Mouse (Mus musculus) midbrain, postnatal 0 days (tissue): ENCODE results near the gene Cdc37. TPM values are rescaled to one million over a fixed set of nuclear protein-coding genes. Genes with fewer than 3 reads are reported as not detected.
A peak's percentile ranks its signal among the peaks of the same experiment; 100 is the strongest.
"Not testable (repeated sequence)": the region's sequence is repeated elsewhere in the genome, so short reads cannot be mapped to it uniquely, and the experiment has no call there.

Experiments used
- ATAC-seq: fragments of 200-750 bp; cut with Nextera tagmentation; 2 replicates; pipeline ENCODE4 v1.8.0; 2017; ENCODE audit warnings: moderate number of reproducible peaks, mild to moderate bottlenecking, moderate TSS enrichment, moderate library complexity; ENCODE audit not compliant: low FRiP score
- DNase-seq: peaks from one replicate; pipeline ENCODE4 v3.0.0-alpha.2; 2015; ENCODE audit warnings: low spot score
- H3K27ac ChIP-seq: fragments of 300-500 bp; sonication (generic); 2 replicates; pipeline ENCODE4 v1.5.1; 2014; ENCODE audit warnings: low read depth, mild to moderate bottlenecking, low read length, mixed read lengths
- H3K27me3 ChIP-seq: fragments of 300-500 bp; sonication (generic); 2 replicates; pipeline ENCODE4 v1.6.1; 2014; ENCODE audit warnings: low read length, control low read depth, mixed read lengths; ENCODE audit not compliant: insufficient read depth
- H3K36me3 ChIP-seq: fragments of 300-500 bp; sonication (generic); 2 replicates; pipeline ENCODE4 v1.6.1; 2014; ENCODE audit warnings: low read length, control low read depth, mixed read lengths; ENCODE audit not compliant: insufficient read depth
- H3K4me1 ChIP-seq: fragments of 300-500 bp; sonication (generic); 2 replicates; pipeline ENCODE4 v1.6.1; 2014; ENCODE audit warnings: mild to moderate bottlenecking, control low read depth, antibody characterized with exemption, low read length, mixed read lengths; ENCODE audit not compliant: insufficient read depth
- H3K4me2 ChIP-seq: fragments of 300-500 bp; sonication (generic); 2 replicates; pipeline ENCODE4 v1.6.1; 2014; ENCODE audit warnings: low read depth, mild to moderate bottlenecking, low read length, mixed read lengths; ENCODE audit not compliant: poor library complexity, severe bottlenecking
- H3K4me3 ChIP-seq: fragments of 300-500 bp; sonication (generic); 2 replicates; pipeline ENCODE4 v1.5.1; 2014; ENCODE audit warnings: low read depth, mild to moderate bottlenecking, low read length, moderate library complexity
- H3K9ac ChIP-seq: fragments of 300-500 bp; sonication (generic); replicated peaks from 2 replicates; pipeline ENCODE4 v1.6.1; 2014; ENCODE audit warnings: mild to moderate bottlenecking, low read length, moderate library complexity, mixed read lengths; ENCODE audit not compliant: poor library complexity, severe bottlenecking
- H3K9me3 ChIP-seq: fragments of 300-500 bp; sonication (generic); 2 replicates; pipeline ENCODE4 v1.6.1; 2016; ENCODE audit warnings: low read length, control low read depth
- CTCF ChIP-seq: IDR thresholded peaks from 2 replicates; pipeline ENCODE4 v1.5.1; 2016; ENCODE audit warnings: antibody characterized with exemption, mild to moderate bottlenecking
- WGBS: fragments of 180-500 bp; shearing (Covaris S2); extraction: QIAGEN DNeasy Blood & Tissue Kit; methylation state at CpG from one replicate; pipeline ENCODE4 v1.1.7; 2014; 5-methylcytosine and 5-hydroxymethylcytosine counted together
- polyA plus RNA-seq: library from polyadenylated mRNA; unstranded; fragments of >200 nt; fragmentation: Nextera tagmentation; extraction: Ambion mirVana; gene quantifications from 2 replicates; pipeline ENCODE4 v1.2.1, GENCODE M21; 2015
- total RNA-seq: library from RNA; depleted of rRNA; stranded (reverse); fragments of >200 nt; gene quantifications from 2 replicates; pipeline ENCODE4 v1.2.3, GENCODE M21; 2014; rRNA removed

Gene Cdc37
- total RNA-seq: 29.0 and 37.7 TPM in 2 replicates
- 179 and 186 TPM in 2 replicates for polyA plus RNA-seq

DNA sequence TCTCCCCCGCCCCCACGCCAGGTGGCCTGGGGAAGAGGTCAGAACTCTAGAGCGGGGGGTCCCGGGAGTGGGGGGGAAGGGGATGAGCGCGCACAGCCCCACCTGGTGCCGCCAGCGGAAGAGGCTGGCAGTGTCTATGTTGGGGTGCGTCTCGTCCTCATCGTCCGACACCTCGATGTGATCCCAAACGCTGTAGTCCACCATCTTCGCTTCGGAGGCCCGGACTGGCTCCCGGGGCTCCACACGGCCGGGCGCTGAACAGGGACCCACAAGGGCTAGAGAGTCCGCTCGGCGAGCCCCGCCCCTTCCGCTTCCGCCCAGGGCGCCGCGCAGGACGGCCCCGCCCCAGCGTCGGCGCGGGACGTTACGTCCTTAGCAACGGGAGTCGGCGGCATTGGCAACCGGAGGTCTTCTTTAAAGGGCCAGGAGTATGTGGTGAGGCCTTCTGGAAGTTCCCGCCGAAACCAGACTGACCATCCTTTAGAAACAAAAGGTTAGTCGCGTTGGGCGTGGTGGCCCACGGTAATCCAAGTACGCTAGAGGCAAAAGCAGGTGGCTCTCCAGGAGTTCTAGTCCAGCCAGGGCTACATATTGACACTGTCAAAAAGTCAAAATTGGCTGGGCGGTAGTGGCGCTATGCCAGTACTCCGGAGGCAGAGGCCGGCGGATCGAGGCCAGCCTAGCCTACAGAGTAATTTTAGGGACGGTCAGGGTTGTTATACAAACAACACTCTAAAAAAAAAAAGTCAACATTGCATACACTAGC, at the start of gene Cdc37:
TSS of gene Cdc37 (minus strand) at position 329 of the 766 bp plus-strand sequence.
- peak within 1 kb of the TSS; percentile 74 for H3K9ac ChIP-seq
- TF ChIP-seq CTCF: peak; percentile 8; the same call in 1 of the 2 replicates
- ATAC-seq (peak; percentile 97), DNase-seq (peak; percentile 95)
- H3K4me1 ChIP-seq: peaks cover 13% of the 10 kb centered on the region; the same call in 1 of the 2 replicates
- peaks cover 4% of the 10 kb centered on the region; the same call in 1 of the 2 replicates for H3K27me3 ChIP-seq
- WGBS: 4% methylated on average over 56 of the region's 56 CpGs
- H3K27ac ChIP-seq: peak within 1 kb of the TSS; percentile 77
- peak within 1 kb of the TSS; percentile 77 for H3K4me3 ChIP-seq
- peaks cover 5% of the 10 kb centered on the region; the same call in 1 of the 2 replicates for H3K36me3 ChIP-seq
- H3K4me2 ChIP-seq: peak within 1 kb of the TSS; percentile 86
- H3K9me3 ChIP-seq: no peaks in the 10 kb centered on the region

DNA sequence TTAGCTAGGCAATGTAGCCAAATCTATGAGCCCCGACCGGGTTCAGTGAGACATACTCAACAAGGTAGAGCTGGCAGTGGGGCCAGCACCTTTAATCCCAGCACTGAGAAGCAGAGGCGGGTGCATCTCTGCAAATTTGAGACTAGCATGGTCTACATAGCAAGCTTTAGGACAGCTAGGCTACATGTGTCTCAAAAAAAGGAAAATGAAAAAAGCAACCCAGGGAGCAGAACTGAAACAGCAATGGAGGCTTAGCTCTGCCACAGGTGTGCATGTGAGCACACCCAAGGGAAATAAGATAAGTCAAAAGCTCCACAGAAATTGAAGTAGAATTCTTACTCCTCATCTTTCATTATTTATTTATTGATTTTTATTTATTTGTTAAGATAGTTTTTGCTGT, 49.2 kb upstream of the Cdc37 start:
- Histone ChIP-seq H3K4me2 (peak overlapping the region; percentile 82; the same call in 1 of the 2 replicates), H3K4me3 (no peak overlapping the region), H3K27ac (peak overlapping the region; percentile 47; the same call in 1 of the 2 replicates), H3K9ac (no peak overlapping the region), H3K9me3 (no peaks in the 10 kb centered on the region), H3K4me1 (0 out of 2 replicates have a peak, but pooled peaks cover 2% of the 10 kb centered on the region), H3K36me3 (peaks cover 17% of the 10 kb centered on the region), H3K27me3 (no peaks in the 10 kb centered on the region)
- ATAC-seq (no peak), DNase-seq (no peak)
- no peak for TF ChIP-seq CTCF
- WGBS: 89% methylated on average over 3 of the region's 3 CpGs

DNA sequence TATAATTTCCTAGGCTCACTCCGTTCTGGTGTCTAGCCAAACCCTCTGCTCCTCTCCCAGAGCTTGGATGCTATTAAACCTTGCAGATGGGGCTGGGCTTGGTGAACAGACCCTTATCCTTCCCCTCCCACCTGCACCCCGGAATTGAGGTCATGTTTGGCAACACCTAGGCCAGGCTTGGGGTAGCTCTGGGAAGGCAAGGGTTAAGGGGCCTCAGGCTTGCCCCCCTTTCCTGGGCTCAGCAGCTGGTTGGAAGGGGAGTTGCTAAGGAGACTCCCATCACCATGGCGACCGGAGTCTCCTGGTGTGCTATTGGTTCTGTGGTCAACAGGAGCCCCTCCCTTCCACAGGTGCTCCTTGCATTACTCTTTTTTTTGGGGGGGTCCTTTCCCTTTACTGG, 48.2 kb upstream of the Cdc37 start:
- H3K27ac ChIP-seq: peak overlapping the region; percentile 77
- ATAC-seq: peak; percentile 87
- H3K27me3 ChIP-seq: no peaks in the 10 kb centered on the region
- peak; percentile 93 for DNase-seq
- 9% methylated on average over 4 of the region's 4 CpGs for WGBS
- peak overlapping the region; percentile 91 for H3K9ac ChIP-seq
- TF ChIP-seq CTCF: no peak
- peak overlapping the region; percentile 82 for H3K4me2 ChIP-seq
- H3K36me3 ChIP-seq: peaks cover 13% of the 10 kb centered on the region
- H3K9me3 ChIP-seq: no peaks in the 10 kb centered on the region
- H3K4me1 ChIP-seq: 0 out of 2 replicates have a peak, but pooled peaks cover 2% of the 10 kb centered on the region
- H3K4me3 ChIP-seq: peak overlapping the region; percentile 76

DNA sequence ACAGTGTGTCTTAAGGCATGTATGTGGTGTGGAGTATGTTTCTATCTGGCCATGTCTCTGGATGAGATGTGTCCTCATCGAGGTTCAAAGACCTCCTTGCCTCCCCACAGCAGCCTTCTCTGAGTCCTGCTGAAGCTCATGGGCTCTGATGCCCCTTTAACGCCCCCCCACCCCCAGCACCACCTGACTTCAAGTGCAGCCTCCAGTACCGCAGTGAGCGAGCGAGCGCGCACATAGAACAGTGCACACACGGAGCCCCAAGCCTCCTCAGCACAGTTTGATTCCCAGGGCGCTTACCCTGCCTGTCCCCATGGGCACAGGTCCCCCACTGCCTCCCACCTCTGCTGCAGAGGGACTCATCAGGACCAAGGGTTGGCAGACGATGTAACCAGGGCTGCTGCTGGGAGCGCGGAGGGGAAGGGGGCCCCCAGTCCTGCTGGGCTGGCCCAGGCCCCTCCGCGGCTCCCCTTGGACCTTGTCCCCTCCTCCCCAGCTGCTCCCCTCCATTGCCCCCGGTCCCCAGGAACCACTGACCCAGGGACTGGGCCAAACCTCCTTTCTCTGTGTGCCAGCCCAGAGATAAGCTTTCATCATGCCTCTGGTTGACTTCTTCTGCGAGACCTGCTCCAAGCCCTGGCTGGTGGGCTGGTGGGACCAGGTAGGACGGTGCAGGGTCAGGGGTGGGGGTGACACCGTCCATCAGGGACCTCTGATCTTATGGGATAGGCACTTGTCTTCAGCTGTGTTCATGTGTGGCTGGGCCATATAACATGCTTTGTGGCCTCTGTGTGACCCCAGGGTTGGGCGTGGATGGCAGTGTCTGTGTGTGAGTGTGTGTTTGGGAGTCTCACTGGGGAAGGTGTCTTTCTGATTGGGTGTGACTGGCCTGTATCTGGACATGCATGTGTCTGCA, 47.0 kb upstream of the Cdc37 start:
- no peaks in the 10 kb centered on the region for H3K27me3 ChIP-seq
- H3K9me3 ChIP-seq: no peaks in the 10 kb centered on the region
- H3K36me3 ChIP-seq: peaks cover 12% of the 10 kb centered on the region
- WGBS: 10% methylated on average over 19 of the region's 19 CpGs
- TF ChIP-seq CTCF: no peak
- H3K9ac ChIP-seq: peak overlapping the region; percentile 91
- ATAC-seq (peak; percentile 80), DNase-seq (peak; percentile 82)
- 0 out of 2 replicates have a peak, but pooled peaks cover 2% of the 10 kb centered on the region for H3K4me1 ChIP-seq
- H3K4me2 ChIP-seq: peak overlapping the region; percentile 82
- H3K4me3 ChIP-seq: peak overlapping the region; percentile 76
- H3K27ac ChIP-seq: peak overlapping the region; percentile 77

DNA sequence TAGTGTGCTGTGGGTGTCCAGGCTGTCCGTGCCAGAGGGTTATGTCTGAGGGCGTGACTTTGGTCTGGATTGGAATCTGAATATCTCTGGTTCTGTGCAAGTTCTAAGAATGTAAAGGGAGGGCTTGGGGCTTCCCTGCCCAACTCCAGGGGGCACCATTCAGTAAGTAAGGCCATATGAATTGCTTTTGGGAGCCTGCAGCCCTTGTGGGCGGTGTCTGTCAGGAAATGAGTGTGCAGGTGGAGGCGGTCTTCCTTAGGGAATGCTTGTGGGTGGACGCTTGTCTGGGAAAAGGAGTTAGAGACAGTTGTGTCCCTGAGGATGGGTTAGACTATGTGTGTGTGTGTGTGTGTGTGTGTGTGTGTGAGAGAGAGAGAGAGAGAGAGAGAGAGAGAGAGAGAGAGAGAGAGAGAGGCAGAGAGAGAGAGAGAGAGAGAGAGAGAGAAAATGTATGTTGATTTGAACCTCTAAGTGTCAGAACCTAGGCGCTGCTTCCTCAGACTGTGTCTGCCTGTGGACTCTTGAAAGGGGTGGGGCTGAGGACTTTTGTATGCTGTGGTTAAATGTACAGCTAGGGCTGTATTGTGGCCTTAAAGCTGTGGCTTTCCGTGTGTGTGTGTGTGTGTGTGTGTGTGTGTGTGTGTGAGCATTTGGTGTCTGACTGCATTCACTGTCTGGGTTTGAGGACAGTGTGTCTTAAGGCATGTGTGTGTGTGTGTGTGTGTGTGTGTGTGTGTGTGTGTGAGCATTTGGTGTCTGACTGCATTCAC, 46.1 kb upstream of the Cdc37 start:
- not testable (repeated sequence) for H3K4me3 ChIP-seq, H3K9ac ChIP-seq, H3K4me1 ChIP-seq, ATAC-seq, H3K36me3 ChIP-seq, H3K27me3 ChIP-seq, H3K9me3 ChIP-seq, DNase-seq
- 54% methylated on average over 7 of the region's 7 CpGs for WGBS
- TF ChIP-seq CTCF: peak; percentile 38
- H3K27ac ChIP-seq: peak overlapping the region; percentile 77; the same call in 1 of the 2 replicates
- peak overlapping the region; percentile 82 for H3K4me2 ChIP-seq
